Mouse (Mus musculus): ENCODE results near the gene Gk5.
"Not testable (repeated sequence)": the region's sequence is repeated elsewhere in the genome, so short reads cannot be mapped to it uniquely, and the experiment has no call there.

Gk5 gene

DNA sequence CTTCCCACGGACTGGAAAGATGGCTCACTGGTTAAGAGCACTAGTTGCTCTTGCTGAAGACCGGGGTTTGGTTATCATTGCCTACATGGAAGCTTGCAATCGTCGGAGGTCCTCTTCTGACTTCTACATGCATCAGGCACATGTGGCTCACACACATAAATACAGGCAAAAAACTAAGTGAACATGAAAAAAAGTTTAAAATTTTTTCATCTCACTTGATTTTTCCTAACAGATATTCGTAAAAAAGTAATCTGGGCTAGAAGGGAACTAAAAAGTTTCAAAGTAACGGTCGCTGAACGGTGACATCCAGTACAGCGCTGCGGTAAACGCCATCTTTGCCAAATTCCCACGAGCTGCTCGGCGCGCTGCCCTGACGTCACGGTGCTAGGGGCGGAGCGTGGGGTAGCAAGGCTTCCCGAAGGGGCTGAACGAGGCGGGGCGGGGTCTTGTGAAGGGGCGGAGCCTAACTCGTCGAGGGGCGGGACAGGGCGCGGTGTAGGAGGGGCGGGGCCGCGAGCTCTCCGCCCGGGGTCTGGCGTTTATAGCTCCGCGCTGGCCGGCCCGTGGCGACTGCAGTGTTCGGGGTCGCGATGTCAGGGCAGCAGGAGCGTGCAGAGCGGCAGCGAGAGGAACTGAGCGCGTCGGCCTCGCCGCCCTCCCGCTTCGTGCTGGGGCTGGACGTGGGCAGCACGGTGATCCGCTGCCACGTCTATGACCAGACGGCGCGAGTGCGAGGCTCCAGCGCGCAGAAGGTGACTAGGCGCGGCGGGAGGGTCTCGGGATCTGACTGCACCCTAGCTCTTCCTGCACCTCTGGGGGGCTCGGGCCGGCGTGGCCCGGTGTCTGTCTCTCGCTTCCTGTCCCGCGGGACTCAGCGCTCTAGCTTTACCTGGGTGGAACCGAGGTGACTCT, at the start of gene Gk5:
Gk5 (plus strand) TSS at position 502 of the 912 bp plus-strand sequence.
- peak; percentile 98 for DNase-seq (ENCODE audit: low spot score)

DNA sequence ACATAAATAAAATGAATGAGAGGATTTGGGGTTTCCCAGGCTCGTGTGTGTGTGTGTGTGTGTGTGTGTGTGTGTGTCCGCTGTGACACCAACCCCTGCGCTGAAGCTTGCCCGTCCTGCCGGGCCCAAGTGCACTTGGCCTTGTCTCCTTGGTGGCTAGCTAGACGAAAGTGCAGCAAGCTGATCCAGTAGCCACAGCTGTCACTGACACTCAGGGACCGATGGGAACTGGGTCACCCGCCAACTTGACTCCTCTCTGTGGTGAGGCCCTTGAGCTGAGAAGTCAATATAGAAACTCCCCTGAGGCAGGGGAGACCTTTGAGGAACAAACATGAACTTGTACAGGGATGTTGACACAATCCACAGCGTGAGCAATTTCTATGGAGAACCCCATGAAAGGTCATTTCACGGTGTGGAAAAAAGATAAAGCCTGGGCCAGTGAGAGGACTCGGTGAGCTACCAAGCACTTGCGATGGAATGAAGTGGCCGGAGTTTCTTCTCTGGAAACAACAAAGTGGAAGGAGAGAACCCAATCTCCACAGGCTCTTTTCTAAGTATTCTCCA, 40.3 kb upstream of the Gk5 start:
- DNase-seq (ENCODE audit: low spot score), result no peak

DNA sequence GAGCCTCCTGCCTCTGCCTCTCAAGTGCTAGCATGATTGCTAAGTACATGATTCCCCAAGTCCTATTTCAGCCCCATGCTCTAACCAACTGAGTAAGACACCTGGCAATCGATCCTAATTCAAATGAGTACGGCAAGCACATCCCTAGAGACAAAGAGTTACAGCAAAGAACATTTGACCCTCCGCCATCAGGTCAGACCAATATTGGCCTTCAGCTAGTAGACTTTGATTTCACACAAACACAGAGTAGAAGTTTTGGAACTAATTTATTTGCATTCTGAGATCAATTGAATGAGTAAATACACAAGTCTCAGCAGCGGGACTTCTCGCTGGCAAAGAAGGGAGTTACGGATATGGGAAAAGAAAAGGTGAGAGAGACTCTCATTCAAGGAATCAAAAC, 33.9 kb upstream of the Gk5 start:
- no peak for DNase-seq (ENCODE audit: low spot score)

DNA sequence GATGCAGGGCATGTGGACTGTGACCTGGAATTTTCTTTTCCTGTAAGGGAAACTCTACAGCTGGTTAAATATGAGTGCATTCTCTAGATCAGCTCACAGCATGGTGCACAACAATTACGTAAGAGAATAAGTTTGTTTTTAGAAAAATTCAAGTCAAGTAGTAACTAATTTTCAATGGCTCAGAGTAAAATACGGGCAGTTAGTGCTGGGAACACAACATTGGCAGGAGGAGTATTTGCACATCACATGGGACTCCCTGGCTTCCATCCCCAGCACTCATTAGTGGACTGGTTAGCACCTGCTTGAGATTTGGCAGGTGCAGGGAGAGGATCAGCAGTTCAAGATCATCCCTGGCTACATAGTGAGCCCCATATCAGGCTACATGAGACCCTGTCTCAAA, 31.5 kb upstream of the Gk5 start:
- DNase-seq (ENCODE audit: low spot score), result no peak

DNA sequence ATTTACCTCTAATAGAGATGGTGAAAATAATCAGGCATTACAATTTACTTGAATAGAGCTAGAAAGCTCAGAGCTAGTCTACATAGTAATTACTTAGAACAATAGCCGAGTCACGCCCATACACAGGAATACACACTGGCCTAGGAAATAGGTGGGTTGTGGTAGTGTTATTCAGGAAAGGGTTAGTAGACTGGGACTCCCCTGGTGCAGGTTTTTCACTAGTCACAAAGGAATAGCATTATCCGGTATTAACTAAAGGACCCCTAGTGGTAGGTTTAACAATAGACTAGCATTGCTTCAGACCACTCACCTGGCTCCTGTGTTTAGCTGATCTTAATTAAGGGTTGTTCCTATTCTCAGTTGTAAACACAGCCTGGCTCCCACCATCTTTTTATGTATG, 30.7 kb upstream of the Gk5 start:
- DNase-seq (ENCODE audit: low spot score), result not testable (repeated sequence)

DNA sequence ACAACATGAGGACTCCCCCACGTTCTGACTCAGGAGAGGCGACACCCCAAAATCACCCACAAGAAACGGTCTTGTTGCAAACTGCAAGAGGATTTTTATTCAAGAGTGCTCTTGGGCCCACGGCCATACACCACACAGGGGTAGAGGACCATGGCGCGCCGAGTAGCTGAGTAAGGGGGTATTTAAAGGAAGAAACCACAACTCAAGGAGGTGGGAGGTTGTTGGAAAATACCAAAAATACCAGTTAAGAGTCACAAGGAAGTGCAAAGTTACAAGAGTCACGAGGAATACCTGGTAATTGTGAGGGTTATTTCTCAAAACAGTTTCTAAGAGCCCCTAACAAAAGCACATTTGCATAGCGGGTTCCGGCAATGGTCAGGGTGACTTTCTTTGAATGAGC, 26.5 kb upstream of the Gk5 start:
- not testable (repeated sequence) for DNase-seq (ENCODE audit: low spot score)

DNA sequence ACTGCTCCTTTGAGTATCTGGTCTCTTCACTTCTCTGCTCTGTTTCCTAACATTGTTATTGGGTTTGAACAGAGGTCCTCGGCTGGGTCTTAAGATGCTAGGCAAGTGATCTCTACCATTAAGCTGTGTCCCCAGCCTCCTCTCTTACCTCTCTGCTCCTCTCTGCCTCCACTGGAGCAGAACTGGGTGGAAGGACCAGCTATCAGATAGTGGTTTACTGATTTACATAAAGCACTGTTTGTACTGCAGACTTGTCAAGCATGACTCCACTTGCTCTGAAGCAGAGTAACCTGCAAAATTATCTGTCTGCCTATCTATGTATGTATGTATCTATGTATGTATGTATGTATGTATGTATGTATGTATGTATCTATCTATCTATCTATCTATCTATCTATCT, 25.9 kb upstream of the Gk5 start:
- no peak for DNase-seq (ENCODE audit: low spot score)

DNA sequence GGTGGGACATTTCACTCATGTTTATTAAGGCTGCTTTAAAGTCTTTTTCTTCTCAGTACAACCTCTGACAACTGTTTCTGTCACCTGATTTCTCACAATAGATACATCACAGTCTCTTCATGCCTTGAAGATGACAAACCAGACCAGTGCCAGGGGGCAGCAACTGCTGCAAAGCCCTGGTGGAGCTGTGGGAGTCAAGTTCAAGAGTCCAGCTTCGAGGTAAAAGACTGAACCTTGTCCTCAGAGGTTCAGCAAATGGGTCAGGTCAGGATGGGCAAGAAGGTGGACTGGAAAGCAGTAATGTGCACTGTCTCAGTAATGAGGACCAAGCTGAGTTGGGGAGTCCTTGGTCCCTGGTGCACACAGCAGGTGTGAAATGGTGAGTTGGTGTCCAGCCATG, 24.8 kb upstream of the Gk5 start:
- no peak for DNase-seq (ENCODE audit: low spot score)

DNA sequence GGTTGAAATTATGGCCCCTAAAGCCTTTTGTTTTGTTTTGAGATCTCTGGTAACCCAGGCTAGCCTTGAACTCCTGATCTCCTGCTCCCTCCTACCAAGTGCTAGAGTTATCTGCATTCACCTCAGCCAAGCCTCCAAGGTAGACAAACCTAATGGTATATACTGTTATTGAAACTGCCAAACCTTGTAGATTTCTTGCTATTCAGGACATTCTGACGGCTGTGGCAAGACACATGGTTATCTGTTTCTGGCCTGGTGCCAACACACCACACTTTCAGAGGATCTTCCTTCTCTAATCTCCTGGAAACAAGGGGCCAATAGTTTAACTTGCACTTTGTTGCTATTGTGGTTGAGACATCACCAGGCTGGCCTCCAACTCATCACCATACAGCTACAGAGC, 24.0 kb upstream of the Gk5 start:
- no peak for DNase-seq (ENCODE audit: low spot score)

DNA sequence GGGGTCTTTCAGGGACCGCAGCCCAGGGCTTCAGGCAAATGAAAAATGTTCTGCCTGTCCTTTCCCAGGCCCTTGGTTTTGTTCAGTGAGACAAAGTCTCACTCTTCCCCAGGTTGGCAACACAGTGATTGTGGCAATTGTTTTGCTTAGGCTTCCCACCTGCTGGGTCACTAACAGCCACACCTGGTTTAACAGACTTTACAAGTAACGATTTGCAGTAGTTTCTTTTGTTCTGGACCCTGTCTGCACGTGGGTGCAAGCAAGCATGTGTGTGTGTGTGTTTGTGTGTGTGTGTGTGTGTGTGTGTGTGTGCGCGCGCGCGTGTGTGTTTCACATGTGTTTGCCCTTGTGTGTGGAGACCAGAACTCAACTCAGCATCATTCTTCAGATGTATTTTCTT, 16.3 kb upstream of the Gk5 start:
- DNase-seq (ENCODE audit: low spot score), result no peak

DNA sequence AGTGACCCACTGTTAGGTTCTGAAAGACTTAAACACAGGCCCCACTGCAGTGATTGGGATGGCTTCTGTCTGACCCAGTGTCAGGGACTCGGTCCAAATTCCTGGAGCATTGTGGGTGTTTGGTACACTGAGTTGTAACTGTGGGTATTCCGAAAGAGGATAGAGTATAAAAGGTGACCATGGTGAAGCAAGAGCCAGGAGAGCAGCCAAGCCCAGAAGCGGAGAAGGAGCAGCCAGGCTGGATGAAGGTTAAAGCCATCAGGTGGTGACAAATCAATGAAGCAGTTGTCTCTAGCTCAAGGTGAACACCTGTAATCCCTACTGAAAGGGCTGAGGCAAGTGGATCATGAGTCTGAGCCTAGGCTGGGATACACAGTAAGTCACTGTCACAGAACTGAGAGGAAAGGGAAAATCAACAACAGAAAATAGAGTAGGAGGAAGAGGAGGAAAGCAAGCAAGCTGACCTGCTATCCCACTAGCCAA, 6.2 kb upstream of the Gk5 start:
- DNase-seq (ENCODE audit: low spot score), result no peak

DNA sequence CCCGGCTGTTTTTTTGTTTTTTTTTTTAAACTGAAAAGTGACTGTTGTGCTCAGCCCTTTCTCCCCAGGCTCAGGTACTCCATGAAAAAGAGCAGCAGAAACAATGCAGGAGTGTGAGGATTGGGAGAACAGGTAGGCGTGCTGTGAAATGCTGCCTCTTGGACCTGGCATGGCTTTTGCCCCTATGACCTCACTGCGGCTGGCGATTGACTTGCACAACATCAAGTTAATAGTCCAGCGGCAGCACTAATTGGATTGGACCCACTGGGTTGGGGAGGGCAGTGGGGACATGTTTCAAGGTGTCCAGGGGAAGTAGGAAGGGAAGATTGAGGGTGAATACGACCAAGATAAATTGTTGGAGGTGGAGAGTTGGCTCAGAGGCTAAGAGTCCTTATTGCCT, 2.4 kb upstream of the Gk5 start:
- DNase-seq (ENCODE audit: low spot score), result no peak

DNA sequence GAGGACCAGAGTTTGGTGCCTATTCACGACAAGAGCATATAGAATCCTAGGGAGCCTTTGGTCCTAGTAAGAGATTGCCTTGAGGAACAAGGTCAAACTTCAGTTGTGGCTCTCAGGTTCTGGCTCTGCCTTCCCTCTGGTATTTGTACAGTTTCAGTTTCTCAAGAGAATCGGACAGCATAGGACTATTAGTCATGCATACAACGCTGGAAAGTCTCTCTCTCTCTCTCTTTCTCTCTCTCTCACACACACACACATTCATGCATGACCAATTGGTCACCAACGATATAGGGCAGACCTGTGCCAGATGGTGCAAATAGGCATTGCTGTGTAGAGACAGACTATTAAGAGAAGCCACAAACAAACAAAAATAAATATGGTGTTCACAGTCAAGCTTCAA, 946 bp upstream of the Gk5 start:
- DNase-seq (ENCODE audit: low spot score), result no peak

DNA sequence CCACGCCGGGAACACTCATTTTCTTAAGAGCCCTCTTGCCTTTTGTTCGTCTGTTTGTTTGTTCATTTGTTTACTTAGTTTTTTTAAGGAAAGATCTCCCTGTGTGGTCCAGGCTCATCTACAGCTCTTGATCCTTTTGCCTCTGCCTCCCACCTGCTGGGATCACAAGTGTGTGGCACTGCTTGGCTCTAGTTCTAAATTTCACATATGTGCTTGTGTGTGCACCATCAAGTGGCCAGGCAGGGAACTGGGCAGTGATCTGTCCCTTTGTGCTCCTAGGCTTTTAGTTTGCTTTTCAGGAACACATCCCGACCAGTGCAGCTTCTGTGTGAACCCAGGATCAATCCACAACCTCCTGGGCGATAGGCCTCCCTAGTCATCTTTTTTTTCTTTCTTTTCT, 8.8 kb downstream of the Gk5 start:
- DNase-seq (ENCODE audit: low spot score), result no peak

DNA sequence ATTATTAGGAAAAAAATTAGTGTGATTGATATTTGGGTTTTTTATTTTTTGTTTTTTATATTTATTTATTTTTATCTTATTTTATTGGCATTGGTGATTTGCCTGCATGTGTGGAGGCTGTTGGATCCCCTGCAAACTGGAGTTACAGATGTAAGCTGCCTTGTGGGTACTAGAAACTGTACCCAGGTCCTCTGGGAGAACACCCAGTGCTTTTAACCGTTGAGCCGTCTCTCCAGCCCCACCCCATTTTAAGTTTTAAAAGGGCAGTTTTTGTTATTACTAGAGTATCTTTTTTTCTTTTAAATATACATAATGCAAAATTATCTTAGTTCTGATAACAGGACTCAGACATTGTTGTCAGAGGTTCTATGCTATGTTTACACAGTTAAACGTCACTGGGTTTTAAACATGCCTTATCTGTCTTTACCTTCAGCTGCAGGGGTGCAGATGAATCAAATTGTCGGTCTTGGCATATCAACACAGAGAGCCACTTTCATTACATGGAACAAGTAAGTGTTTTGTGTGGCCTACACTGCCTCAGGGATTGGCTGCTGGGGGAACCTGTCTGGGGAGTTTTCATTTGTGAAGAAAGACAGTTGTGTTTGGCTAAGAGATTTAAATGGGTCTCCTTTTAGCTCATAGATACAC, 13.9 kb downstream of the Gk5 start:
- no peak for DNase-seq (ENCODE audit: low spot score)

DNA sequence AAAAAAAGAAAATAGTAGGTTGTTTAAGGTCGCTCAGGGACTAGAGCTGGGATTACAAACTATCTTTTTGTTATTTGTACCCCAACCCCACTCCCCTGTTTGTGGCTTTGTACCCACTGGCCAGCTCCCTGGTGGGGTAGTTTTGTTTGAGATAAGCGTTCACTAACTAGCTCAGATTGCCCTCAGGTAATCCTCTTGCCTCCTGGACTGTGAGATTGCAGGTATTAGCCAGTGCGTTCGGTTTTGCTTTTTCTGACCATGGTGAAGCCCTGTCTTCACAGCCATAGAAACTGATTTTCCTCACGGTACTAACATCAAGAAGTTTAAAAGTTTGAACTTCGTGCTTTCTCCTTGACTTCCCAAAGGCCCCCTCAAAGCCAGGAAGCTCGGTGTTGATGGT, 15.3 kb downstream of the Gk5 start:
- DNase-seq (ENCODE audit: low spot score), result no peak

DNA sequence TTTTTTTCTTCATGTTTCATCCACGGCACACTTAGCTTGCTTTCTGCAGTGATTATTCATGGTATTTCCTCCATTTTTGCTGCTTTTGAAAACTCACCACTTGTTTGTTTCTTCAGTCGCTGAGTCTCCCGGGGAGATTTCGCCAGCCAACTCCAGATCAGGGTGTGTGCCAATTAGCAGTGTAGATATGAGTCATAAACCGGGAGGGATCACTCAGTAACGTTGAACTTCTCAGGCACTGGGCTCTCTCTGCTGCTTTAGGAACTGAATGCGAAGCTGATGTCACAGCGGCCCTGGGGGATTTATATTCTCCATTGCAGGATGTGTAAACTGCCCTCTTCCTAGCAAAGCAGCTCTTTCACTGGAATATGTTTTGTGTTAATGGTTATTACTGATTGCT, 15.8 kb downstream of the Gk5 start:
- DNase-seq (ENCODE audit: low spot score), result peak; percentile 6

DNA sequence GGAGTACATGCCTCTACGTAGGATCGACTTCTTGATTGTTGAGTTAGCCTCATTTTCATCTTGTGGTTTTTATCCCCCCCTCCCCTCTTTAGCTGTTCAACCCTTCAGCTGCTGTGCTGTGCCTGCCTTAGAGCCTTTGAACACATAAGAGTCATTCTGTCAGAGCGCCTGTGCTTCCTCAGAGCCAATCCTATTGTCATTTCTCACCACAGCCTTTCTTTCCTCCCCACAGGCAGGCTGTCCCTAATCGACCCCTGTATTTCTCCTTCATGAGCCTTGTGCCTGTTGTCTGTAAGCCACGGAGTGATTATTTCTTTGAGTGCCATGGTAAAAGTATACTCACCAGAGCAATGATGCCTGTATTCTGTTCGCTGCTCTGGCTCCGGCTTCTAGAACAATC, 16.3 kb downstream of the Gk5 start:
- DNase-seq (ENCODE audit: low spot score), result no peak

DNA sequence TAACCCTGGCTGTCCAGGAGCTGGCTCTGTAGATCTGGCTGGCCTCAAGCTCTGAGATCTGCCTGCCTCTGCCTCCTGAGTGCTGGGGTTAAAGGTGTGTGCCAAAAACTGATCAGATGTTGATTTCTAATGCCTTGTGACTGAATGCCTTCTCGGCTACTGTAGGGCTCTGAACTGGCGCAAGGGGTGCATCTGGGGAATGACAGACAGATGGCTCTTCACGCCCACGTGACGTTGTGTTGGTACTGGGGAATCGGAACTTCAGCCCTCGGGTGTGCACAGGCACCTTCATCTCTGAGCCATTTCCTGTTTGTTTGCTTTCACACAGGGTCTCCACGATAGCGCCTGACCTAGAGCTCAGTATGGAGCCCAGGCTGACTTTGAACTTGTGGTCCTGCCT, 19.8 kb downstream of the Gk5 start:
- DNase-seq (ENCODE audit: low spot score), result no peak

DNA sequence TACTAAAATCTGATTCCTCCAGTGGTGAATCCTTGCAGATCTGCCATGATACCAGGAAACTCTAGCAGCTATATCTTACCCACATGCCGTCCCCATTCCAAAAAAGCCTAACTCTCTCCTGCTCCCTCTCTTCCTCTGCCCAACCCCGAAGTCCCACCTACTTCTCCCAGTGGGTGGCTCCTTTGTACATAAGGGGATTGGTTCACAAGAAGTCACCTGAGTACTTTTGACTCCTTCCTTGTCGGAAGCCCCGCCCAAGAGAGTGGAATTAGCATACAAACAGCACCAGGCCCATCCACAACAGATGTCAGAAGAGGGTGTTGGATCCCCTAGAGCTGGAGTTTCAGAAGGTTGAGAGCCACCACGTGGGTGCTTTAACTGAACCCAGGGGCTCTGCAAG, 20.7 kb downstream of the Gk5 start:
- DNase-seq (ENCODE audit: low spot score), result no peak

DNA sequence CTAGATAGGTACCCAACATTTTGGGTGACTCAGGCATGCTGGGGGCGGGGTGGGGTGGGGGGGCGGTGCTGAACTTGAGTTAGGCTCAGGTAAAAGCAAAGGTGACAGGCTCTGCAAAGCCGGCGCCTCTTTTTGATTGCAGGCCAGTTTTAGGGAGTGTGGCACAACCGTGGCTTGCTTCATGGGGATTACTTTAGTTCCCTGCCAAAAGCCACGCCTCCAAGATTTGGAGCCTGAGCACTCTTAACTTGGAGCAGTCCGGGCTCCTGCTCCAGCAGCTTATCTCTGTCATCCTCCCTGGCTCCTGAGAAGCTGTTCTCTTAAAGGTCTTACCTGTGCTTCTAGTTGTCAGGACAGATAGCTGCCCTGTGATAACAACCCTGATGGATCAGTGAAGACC, 21.8 kb downstream of the Gk5 start:
- no peak for DNase-seq (ENCODE audit: low spot score)

DNA sequence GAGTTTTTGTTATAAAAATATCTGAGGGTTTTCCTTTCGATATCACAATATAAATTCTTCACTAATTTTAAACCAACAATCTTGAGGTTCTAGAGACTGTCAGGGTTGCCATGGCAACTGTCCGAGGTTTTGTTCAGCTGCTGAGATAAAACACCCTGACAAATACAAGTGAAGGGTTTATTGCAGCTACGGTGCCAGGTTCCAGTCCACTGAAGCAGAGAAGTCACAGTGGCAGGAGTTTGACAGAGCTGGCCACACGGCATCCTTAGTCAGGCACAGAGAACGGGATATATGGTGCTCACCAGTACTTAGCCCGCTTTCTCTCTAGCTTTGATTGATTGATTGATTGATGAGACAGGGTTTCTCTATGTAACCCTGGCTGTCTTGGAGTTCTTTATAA, 23.3 kb downstream of the Gk5 start:
- DNase-seq (ENCODE audit: low spot score), result no peak

DNA sequence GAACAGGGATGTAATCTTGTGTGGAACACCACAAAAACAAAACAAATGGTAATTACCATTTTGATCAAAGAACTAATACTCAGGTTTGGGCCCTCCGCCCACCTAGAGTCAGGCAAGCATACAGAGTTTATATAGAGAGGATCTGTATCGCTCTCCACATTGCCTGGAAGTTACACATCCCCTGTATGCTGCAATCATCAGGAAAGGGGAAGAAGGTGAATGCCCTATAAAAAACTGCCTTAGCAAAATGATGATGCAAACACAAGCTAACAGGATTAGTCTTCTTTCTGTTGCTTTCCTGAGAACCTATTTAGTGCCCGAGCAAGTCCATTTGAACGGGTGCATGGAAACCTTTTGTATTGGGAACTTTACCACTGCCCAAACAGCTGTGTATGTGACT, 24.5 kb downstream of the Gk5 start:
- DNase-seq (ENCODE audit: low spot score), result no peak
